Mouse (Mus musculus): Measurements from ENCODE around the gene Hipk2. TPM values are rescaled to one million over a fixed set of nuclear protein-coding genes. Genes with fewer than 3 reads are reported as not detected.

Gene Hipk2
- total RNA-seq, 2 experiments from 2014 or later = 69.0 to 78.5 TPM

Other genes starting within 250 kb of the Hipk2 start
- gene Klrg2, start 238.9 kb downstream of the Hipk2 start, total RNA-seq (2021) = under 1 TPM; 0.38 to 0.41 TPM
- under 1 TPM; 0.19 to 0.64 TPM for gene Clec2l, start 213.1 kb downstream of the Hipk2 start, total RNA-seq (2021)
- gene Tbxas1, start 761 bp downstream of the Hipk2 start, total RNA-seq (2021) = under 1 TPM; 0.67 to 0.72 TPM
- 1 to 10 TPM; 3.4 to 3.5 TPM for gene Parp12, start 242.2 kb upstream of the Hipk2 start, total RNA-seq (2021)

Measured in gastrocnemius, postnatal 25 days (tissue).